Mouse (Mus musculus): Measurements from ENCODE around the gene Ccdc96. TPM values are rescaled to one million over a fixed set of nuclear protein-coding genes. Genes with fewer than 3 reads are reported as not detected.

The Ccdc96 gene
- total and polyA plus RNA-seq, 2 experiments, result not detected

DNA sequence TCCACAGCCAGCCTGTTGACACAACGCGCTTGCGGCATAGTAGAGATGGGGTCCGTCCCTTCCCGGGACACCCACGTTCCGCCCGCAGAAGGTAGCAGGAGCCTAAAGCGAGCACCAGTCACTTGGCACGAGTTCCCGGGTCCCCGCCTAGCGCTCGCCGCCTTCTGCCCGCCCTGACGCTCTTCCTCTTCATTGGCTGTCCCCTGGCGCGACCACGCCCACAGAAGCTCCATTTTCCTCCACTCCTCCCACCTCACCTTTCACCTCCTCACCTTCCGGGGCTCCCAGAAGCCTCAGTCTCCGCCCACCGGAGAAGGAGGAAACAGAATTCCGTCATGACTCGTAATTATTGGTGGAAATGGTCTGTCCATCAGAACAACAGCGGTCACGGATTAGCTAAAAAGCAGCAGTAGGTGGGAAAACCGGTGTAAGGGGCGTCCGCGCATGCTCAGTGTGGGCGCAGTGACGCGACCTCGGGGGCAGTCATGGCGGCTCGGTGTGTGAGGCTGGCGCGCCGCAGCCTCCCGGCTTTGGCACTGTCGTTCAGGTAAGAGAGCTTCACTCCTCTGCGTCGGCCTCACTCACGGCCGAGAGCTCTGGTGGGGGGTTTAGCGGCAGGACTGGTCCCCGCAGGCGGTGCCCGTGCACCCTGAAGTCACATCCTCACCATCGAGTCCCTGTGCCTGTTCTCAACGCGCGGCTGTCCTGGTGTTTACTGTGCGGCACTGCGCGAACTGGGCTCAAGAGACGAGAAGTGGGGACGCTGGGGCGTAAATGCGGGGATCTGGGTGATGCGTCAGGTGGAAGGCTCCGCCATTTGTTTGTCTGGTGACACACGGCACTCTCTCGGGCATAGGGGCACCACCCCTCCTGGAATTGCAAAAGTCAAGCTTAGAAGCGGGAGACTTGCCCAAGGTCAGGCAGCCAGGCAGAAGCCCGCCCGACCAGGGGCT, 19.4 kb upstream of the Ccdc96 start, which contains the start of gene Grpel1:
Gene Grpel1 (plus strand): TSS at position 290 of the 953 bp plus-strand sequence.
- under 1% methylated on average over 68 of the region's 68 CpGs for WGBS
- H3K4me3 ChIP-seq (ENCODE audit: insufficient read depth, low read depth, low read length), result peak within 1 kb of the TSS; percentile 97
- no peaks in the 10 kb centered on the region for H3K27me3 ChIP-seq (ENCODE audit: control insufficient read depth, insufficient read depth, low read length)
- peak within 1 kb of the TSS; percentile 97 for H3K9ac ChIP-seq (ENCODE audit: low read depth, low read length)
- H3K27ac ChIP-seq (replicated peaks; ENCODE audit: insufficient read depth, low read depth, low read length), result peak within 1 kb of the TSS; percentile 98
- TF ChIP-seq CTCF (IDR thresholded peaks at IDR 0.05; ENCODE audit: low read depth, low read length) (no peak), POLR2A (IDR thresholded peaks at IDR 0.05; ENCODE audit: extremely low read depth, insufficient read depth, low read length) (peak; percentile 91)
- peaks cover 30% of the 10 kb centered on the region for H3K79me2 ChIP-seq (ENCODE audit: control insufficient read depth, insufficient read depth, low read length)
- H3K36me3 ChIP-seq (ENCODE audit: control insufficient read depth, insufficient read depth, low read length), result peaks cover 12% of the 10 kb centered on the region
- peaks cover 13% of the 10 kb centered on the region for H3K4me1 ChIP-seq (ENCODE audit: control insufficient read depth, insufficient read depth, low read length)
- DNase-seq (ENCODE audit: extremely low read depth, low read depth, low spot score), result peak; percentile 99

DNA sequence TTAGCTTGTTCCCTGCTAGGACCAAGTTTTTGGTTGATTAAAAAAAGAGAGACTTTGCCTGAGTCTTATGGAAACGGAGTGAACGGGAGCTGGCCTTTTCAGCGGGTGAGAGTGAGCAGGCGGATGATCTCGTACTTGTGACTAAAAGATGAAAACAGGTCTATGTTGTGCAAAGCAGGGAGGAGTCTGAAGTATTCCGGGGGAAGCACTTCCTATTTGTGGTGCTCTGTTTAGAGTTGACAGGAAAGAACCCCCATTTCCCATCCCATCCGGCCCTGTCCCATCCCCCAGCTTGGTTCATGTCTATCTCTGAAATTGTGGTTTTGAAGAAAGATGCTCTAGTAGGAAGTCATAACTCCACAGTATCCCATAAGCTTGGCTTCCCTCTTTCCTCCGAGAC, 18.5 kb upstream of the Ccdc96 start:
- peaks cover 13% of the 10 kb centered on the region for H3K4me1 ChIP-seq (ENCODE audit: control insufficient read depth, insufficient read depth, low read length)
- peak overlapping the region; percentile 97 for H3K9ac ChIP-seq (ENCODE audit: low read depth, low read length)
- no peaks in the 10 kb centered on the region for H3K27me3 ChIP-seq (ENCODE audit: control insufficient read depth, insufficient read depth, low read length)
- peaks cover 32% of the 10 kb centered on the region for H3K79me2 ChIP-seq (ENCODE audit: control insufficient read depth, insufficient read depth, low read length)
- H3K4me3 ChIP-seq (ENCODE audit: insufficient read depth, low read depth, low read length), result peak overlapping the region; percentile 97
- peak overlapping the region; percentile 98 for H3K27ac ChIP-seq (replicated peaks; ENCODE audit: insufficient read depth, low read depth, low read length)
- DNase-seq (ENCODE audit: extremely low read depth, low read depth, low spot score), result no peak
- TF ChIP-seq POLR2A (IDR thresholded peaks at IDR 0.05; ENCODE audit: extremely low read depth, insufficient read depth, low read length) (no peak), CTCF (IDR thresholded peaks at IDR 0.05; ENCODE audit: low read depth, low read length) (no peak)
- peaks cover 21% of the 10 kb centered on the region for H3K36me3 ChIP-seq (ENCODE audit: control insufficient read depth, insufficient read depth, low read length)
- WGBS, result 5% methylated on average over 8 of the region's 8 CpGs

DNA sequence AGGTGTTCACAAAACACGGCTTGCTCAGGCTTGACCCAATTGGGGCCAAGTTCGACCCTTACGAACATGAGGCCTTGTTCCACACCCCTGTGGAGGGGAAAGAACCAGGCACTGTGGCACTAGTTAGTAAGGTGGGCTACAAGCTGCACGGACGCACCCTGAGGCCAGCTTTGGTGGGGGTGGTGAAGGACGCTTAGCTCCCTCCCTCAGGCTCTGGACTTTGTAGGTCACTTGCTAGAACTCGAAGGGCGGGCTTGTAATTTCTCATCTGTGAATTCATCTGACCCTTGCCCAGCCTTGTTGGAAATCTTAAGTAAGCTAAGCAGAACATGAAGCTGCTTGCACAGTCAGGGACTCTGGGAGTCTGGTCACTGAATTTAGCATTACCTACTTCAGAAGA, 13.2 kb upstream of the Ccdc96 start:
- no peak overlapping the region for H3K9ac ChIP-seq (ENCODE audit: low read depth, low read length)
- WGBS, result 94% methylated on average over 8 of the region's 8 CpGs
- peaks cover 15% of the 10 kb centered on the region for H3K4me1 ChIP-seq (ENCODE audit: control insufficient read depth, insufficient read depth, low read length)
- H3K27ac ChIP-seq (replicated peaks; ENCODE audit: insufficient read depth, low read depth, low read length), result no peak overlapping the region
- peaks cover 27% of the 10 kb centered on the region for H3K79me2 ChIP-seq (ENCODE audit: control insufficient read depth, insufficient read depth, low read length)
- H3K4me3 ChIP-seq (ENCODE audit: insufficient read depth, low read depth, low read length), result no peak overlapping the region
- peaks cover 43% of the 10 kb centered on the region for H3K36me3 ChIP-seq (ENCODE audit: control insufficient read depth, insufficient read depth, low read length)
- DNase-seq (ENCODE audit: extremely low read depth, low read depth, low spot score), result no peak
- H3K27me3 ChIP-seq (ENCODE audit: control insufficient read depth, insufficient read depth, low read length), result no peaks in the 10 kb centered on the region
- no peak for TF ChIP-seq CTCF (IDR thresholded peaks at IDR 0.05; ENCODE audit: low read depth, low read length)
- TF ChIP-seq POLR2A (IDR thresholded peaks at IDR 0.05; ENCODE audit: extremely low read depth, insufficient read depth, low read length), result no peak

DNA sequence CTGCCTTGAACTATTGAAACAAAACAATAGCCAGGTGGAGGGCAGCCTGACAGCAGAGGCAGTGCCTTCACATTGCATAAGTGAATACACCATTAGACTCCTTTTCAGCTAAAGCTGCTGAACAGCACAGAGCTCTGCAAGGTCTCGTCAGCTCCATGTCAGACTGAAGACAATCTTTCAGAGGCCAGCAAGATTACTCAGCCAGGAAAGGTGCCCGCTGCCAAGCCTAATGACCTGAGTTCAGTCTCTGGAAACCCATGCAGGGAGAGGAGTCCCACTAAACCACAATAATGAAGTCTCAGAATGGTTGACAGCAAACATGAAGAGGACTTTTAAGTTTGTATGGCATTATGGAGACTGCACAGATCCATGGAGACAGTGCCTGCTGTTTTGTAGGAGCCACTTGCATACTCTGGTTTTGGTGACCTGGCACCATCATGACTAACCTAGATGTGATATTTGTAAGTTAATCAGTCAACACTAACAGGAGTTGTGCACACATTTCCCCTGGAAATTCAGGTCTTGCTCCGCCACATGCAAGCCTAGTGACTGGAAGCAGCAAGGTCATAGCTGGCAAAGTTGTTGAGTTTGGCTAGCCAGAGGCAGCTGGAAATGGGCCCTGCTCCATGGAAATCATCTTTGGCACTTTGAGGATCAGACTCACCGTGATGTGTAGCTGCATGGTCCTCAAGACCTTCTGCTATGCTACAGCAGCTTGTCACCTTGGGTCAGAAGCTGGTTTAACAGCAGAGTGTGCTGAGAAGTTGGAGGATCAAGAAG, 11.3 kb upstream of the Ccdc96 start:
- peaks cover 43% of the 10 kb centered on the region for H3K36me3 ChIP-seq (ENCODE audit: control insufficient read depth, insufficient read depth, low read length)
- WGBS, result 34% methylated on average over 4 of the region's 4 CpGs

DNA sequence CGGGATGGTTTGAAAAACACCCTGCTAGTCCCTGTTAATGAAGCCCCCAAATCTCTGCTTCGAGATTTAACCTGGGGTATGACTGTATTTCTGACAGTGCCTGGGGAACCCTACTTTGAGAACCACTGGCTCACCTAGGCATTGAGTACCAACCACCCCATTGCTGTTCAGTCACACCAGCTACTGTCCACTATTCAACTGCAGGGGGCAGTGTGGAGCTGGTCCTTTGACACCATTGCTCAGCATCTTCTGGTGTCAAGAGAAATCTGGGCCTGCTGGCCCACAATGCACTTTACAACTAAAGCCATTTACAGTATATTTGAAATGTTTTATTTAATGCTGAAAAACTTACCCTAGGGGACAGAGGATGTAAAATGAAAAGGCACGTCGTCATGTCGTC, 10.1 kb upstream of the Ccdc96 start:
- H3K9ac ChIP-seq (ENCODE audit: low read depth, low read length), result no peak overlapping the region
- TF ChIP-seq CTCF (IDR thresholded peaks at IDR 0.05; ENCODE audit: low read depth, low read length), result peak; percentile 79
- no peak for TF ChIP-seq POLR2A (IDR thresholded peaks at IDR 0.05; ENCODE audit: extremely low read depth, insufficient read depth, low read length)
- peaks cover 38% of the 10 kb centered on the region for H3K36me3 ChIP-seq (ENCODE audit: control insufficient read depth, insufficient read depth, low read length)

More for the DNA sequence above, 11.3 kb upstream of the Ccdc96 start:
- H3K4me3 ChIP-seq (ENCODE audit: insufficient read depth, low read depth, low read length), result no peak overlapping the region
- H3K9ac ChIP-seq (ENCODE audit: low read depth, low read length), result no peak overlapping the region
- peaks cover 16% of the 10 kb centered on the region for H3K79me2 ChIP-seq (ENCODE audit: control insufficient read depth, insufficient read depth, low read length)
- H3K4me1 ChIP-seq (ENCODE audit: control insufficient read depth, insufficient read depth, low read length), result peaks cover 11% of the 10 kb centered on the region
- DNase-seq (ENCODE audit: extremely low read depth, low read depth, low spot score), result peak; percentile 60
- no peak for TF ChIP-seq CTCF (IDR thresholded peaks at IDR 0.05; ENCODE audit: low read depth, low read length)
- no peak for TF ChIP-seq POLR2A (IDR thresholded peaks at IDR 0.05; ENCODE audit: extremely low read depth, insufficient read depth, low read length)
- H3K27me3 ChIP-seq (ENCODE audit: control insufficient read depth, insufficient read depth, low read length), result no peaks in the 10 kb centered on the region
- no peak overlapping the region for H3K27ac ChIP-seq (replicated peaks; ENCODE audit: insufficient read depth, low read depth, low read length)

More for the DNA sequence above, 10.1 kb upstream of the Ccdc96 start:
- Histone ChIP-seq H3K4me3 (ENCODE audit: insufficient read depth, low read depth, low read length) (no peak overlapping the region), H3K79me2 (ENCODE audit: control insufficient read depth, insufficient read depth, low read length) (peaks cover 9% of the 10 kb centered on the region; the same call in 1 of the 2 replicates), H3K4me1 (ENCODE audit: control insufficient read depth, insufficient read depth, low read length) (peaks cover 21% of the 10 kb centered on the region), H3K27ac (replicated peaks; ENCODE audit: insufficient read depth, low read depth, low read length) (no peak overlapping the region), H3K27me3 (ENCODE audit: control insufficient read depth, insufficient read depth, low read length) (no peaks in the 10 kb centered on the region)
- peak; percentile 55 for DNase-seq (ENCODE audit: extremely low read depth, low read depth, low spot score)
- 92% methylated on average over 5 of the region's 5 CpGs for WGBS

Measured in liver, adult 2 months (tissue).